Comparison of ENCODE assay signal across 18 mouse cellular contexts in the genomic region with DNA sequence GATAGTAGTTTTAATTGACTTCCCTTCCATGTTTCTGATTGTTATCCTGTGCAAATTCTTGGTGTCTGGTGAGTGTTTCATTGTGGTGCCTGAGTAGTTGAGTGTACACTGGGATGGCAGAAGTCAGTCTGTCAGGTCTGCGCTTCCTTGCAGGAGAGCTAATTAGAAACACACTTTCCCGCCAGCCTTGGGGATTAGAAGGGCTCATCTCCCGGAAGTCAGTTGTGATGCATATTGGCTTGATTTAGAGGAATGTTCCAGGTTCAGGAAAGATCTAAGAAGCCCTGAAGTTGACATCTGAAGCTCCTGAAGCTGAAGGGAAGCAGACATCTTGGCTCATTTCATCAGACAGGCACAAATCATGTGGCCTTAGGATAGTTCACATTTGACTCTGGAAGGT.
DNase-seq lines count a peak whose midpoint lies in the region; ATAC-seq lines count a peak whose summit lies in the region.
"Had no signal": no experiment of that assay in that cellular context is flagged by ENCODE, and none has a peak within 500 bp of the region (broad histone marks: within the 10 kb centered on the region; RNA-seq: fewer than 3 reads in every experiment).

No protein-coding gene starts in this region.

- no peak overlapping the region for H3K9ac ChIP-seq in forebrain, embryonic 16.5 days (replicated peaks; ENCODE audit: low read depth, low read length)
- no peak overlapping the region for H3K9ac ChIP-seq in embryonic facial prominence, embryonic 15.5 days
- H3K9ac ChIP-seq: forebrain, embryonic 12.5 days had no signal

- H3K36me3 ChIP-seq in forebrain, embryonic 10.5 days (replicated peaks), result no peaks in the 10 kb centered on the region
- no peaks in the 10 kb centered on the region for H3K36me3 ChIP-seq in forebrain, embryonic 16.5 days (ENCODE audit: control insufficient read depth, insufficient read depth)
- 0 out of 2 replicates have a peak, but pooled peaks cover 4% of the 10 kb centered on the region for H3K36me3 ChIP-seq in embryonic facial prominence, embryonic 15.5 days
- H3K36me3 ChIP-seq: forebrain, embryonic 12.5 days had no signal

- H3K27ac ChIP-seq in forebrain, embryonic 10.5 days, result no peak overlapping the region
- no peak overlapping the region for H3K27ac ChIP-seq in forebrain, embryonic 16.5 days (ENCODE audit: low read length)
- 0 out of 2 replicates have a peak overlapping the region, but pooled peaks have one; percentile 17 for H3K27ac ChIP-seq in embryonic facial prominence, embryonic 15.5 days (replicated peaks)
- H3K27ac ChIP-seq: forebrain, embryonic 12.5 days; kidney, postnatal 0 days; layer of hippocampus, adult 2 months had no signal

- no peak overlapping the region for H3K4me2 ChIP-seq in forebrain, embryonic 16.5 days (ENCODE audit: low read length)
- H3K4me2 ChIP-seq in embryonic facial prominence, embryonic 15.5 days (replicated peaks), result no peak overlapping the region
- H3K4me2 ChIP-seq: forebrain, embryonic 12.5 days; midbrain, embryonic 11.5 days had no signal

- intact Hi-C loops in heart, postnatal 14 days (cut with DNase I), result no loop called here

- peak; percentile 16 for DNase-seq in forebrain, embryonic 10.5 days (ENCODE audit: extremely low spot score, low spot score)
- peak; percentile 35 for DNase-seq in 3T3-L1 (ENCODE audit: low read depth, low spot score)
- DNase-seq in embryo, embryonic 11.5 days (ENCODE audit: low read depth, low spot score), result peak; percentile 8
- DNase-seq in spleen, postnatal 10 days (ENCODE audit: low spot score in 2 of 2), result no peak
- DNase-seq in heart, postnatal 14 days, result no peak
- DNase-seq: adrenal gland, postnatal 25 days; cerebellum, adult 9-10 months; layer of hippocampus, postnatal 36 days; spleen, adult 18-20 months; thymus, postnatal 25 days had no signal

- H3K4me1 ChIP-seq in forebrain, embryonic 10.5 days, result 0 out of 2 replicates have a peak, but pooled peaks cover 4% of the 10 kb centered on the region
- no peaks in the 10 kb centered on the region for H3K4me1 ChIP-seq in forebrain, embryonic 16.5 days (replicated peaks; ENCODE audit: control insufficient read depth, insufficient read depth, low read length)
- H3K4me1 ChIP-seq in embryonic facial prominence, embryonic 15.5 days, result 0 out of 2 replicates have a peak, but pooled peaks cover 3% of the 10 kb centered on the region
- H3K4me1 ChIP-seq: forebrain, embryonic 12.5 days had no signal

- 41% methylated on average over 3 of the region's 3 CpGs for WGBS in forebrain, embryonic 10.5 days
- WGBS in forebrain, embryonic 16.5 days, result 37% methylated on average over 3 of the region's 3 CpGs
- 25% methylated on average over 3 of the region's 3 CpGs for WGBS in embryonic facial prominence, embryonic 15.5 days

- no peak overlapping the region for H3K4me3 ChIP-seq in forebrain, embryonic 10.5 days
- no peak overlapping the region for H3K4me3 ChIP-seq in forebrain, embryonic 16.5 days (replicated peaks; ENCODE audit: low read length)
- H3K4me3 ChIP-seq in embryonic facial prominence, embryonic 15.5 days (replicated peaks), result no peak overlapping the region
- H3K4me3 ChIP-seq: forebrain, embryonic 12.5 days; layer of hippocampus, adult 2 months had no signal

- no peak for ATAC-seq in forebrain, embryonic 16.5 days
- no peak for ATAC-seq in embryonic facial prominence, embryonic 15.5 days (ENCODE audit: insufficient number of reproducible peaks, low FRiP score, low TSS enrichment, low read depth)
- ATAC-seq: hindbrain, embryonic 16.5 days; intestine, embryonic 16.5 days had no signal

- no peaks in the 10 kb centered on the region for H3K27me3 ChIP-seq in forebrain, embryonic 10.5 days (ENCODE audit: poor library complexity, severe bottlenecking)
- H3K27me3 ChIP-seq in forebrain, embryonic 16.5 days (replicated peaks; ENCODE audit: control insufficient read depth, insufficient read depth, low read length), result no peaks in the 10 kb centered on the region
- no peaks in the 10 kb centered on the region for H3K27me3 ChIP-seq in embryonic facial prominence, embryonic 15.5 days
- H3K27me3 ChIP-seq: forebrain, embryonic 12.5 days had no signal

- no peaks in the 10 kb centered on the region for H3K9me3 ChIP-seq in forebrain, embryonic 10.5 days
- no peaks in the 10 kb centered on the region for H3K9me3 ChIP-seq in forebrain, embryonic 16.5 days (ENCODE audit: control insufficient read depth, low read length)
- no peaks in the 10 kb centered on the region for H3K9me3 ChIP-seq in embryonic facial prominence, embryonic 15.5 days (replicated peaks)
- H3K9me3 ChIP-seq: forebrain, embryonic 12.5 days had no signal

Comparison
In these comparisons a context has a peak if more than half of its experiments do, and no peak if none do; other contexts are left out.
1. DNase-seq: peak in forebrain, embryonic 10.5 days (single experiment), 3T3-L1 (single experiment) and embryo, embryonic 11.5 days (single experiment); none in spleen, postnatal 10 days (0 of 2) and heart, postnatal 14 days (0 of 2).